Mouse (Mus musculus): ENCODE results near the gene Mest.
A peak's percentile ranks its signal among the peaks of the same experiment; 100 is the strongest.

Gene Mest

GRCm38 (mm10) chr6:30709115-30709514 is 14.2 kb upstream of the Mest start:
- DNase-seq (ENCODE audit: low spot score), result no peak

GRCm38 (mm10) chr6:30710371-30711364 is 12.7 kb upstream of the Mest start:
- no peak for DNase-seq (ENCODE audit: low spot score)

DNA sequence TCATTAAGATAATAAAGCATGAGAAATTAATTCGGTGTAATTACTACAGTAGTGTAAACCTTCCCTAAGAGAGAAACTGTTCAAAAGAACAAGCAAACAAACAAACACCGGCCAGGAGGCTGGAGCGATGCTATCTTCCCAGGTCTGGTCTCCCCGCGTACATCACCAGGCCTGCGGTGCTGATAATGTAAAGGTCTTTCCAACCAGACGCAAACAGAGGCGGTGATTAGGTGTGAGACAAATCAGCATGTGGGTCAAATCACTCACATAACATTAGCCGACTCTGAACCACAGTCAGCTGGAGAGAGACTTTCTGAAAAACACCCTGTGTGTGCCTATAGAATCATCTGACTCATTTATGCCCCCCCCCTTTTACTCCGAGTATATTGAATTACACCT is 12.0 kb upstream of the Mest start:
- DNase-seq (ENCODE audit: low spot score), result no peak

DNA sequence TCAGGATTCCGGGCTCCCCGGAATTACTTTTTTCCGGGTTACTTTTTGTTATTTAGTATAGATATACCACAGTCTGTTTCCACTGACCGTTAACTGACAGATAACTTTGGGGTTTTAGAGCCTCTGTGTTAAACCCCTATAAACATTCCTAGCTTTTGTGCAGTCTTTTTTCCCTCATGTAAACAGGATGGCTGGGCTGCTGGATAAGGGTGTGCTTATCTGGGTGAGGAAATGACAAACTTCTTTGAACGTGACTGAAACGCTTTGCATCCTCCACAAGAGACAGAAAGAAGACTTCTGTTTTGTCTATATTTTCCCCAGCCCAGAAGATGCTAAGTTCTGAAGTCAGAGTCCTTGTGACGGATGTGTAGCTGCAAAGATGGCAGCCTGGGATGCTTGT is 10.9 kb upstream of the Mest start:
- no peak for DNase-seq (ENCODE audit: low spot score)

GRCm38 (mm10) chr6:30713455-30713854 is 9.9 kb upstream of the Mest start:
- no peak for DNase-seq (ENCODE audit: low spot score)

- no peak for DNase-seq (ENCODE audit: low spot score)
Observed at GRCm38 (mm10) chr6:30713896-30714295, 9.5 kb upstream of the Mest start.

- no peak for DNase-seq (ENCODE audit: low spot score)
Observed at GRCm38 (mm10) chr6:30714891-30715471, 8.4 kb upstream of the Mest start.

GRCm38 (mm10) chr6:30716796-30717195 is 6.6 kb upstream of the Mest start:
- no peak for DNase-seq (ENCODE audit: low spot score)

GRCm38 (mm10) chr6:30722385-30723164 is 772 bp upstream of the Mest start:
- no peak for DNase-seq (ENCODE audit: low spot score)

GRCm38 (mm10) chr6:30730301-30730971 is 7.1 kb downstream of the Mest start:
- DNase-seq (ENCODE audit: low spot score), result no peak

DNA sequence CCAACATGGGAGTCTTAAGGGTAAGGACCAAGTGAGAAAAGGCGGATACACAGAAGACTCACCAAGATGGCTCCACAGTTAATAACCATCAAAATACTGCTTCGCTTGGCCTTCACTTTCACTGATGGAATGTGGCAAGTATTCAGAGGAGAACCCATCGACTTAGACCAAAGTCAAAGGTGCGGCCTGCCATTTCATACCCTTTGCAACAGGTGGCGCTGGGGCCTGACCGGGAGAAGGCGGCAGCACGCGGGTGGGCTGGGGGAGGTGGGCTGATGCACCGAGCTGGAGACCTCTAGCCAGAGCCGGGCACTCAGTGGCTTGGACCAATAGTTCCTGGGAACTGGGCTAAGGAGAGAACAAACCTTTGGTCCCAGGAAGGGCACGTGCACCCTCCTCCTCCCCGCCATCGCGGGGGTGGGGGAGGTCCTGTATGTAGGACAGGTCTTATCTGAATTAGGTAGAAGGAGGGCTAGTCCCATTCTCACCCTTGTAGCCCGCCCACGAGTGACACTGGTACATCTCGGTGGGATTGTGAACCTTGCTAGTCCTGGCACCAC is 9.3 kb downstream of the Mest start:
- no peak for DNase-seq (ENCODE audit: low spot score)

DNA sequence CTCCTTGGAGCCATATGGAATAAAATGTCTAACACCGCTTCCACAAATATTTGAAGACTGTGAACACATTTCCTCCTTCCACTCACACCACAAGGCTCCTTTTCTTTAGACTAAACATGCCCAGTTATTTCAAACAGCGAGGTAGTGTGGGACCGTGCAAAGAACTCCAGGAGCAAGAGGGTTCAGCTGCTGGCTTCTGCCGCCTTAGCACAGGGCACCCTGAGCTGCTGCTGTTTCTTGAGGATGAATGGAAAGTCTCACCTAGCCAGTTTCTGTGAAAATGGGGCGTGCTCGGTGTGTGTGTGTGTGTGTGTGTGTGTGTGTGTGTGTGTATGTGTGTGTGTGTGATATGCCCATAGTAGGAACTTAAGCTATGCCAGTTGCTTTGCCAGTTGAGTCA is 11.1 kb downstream of the Mest start:
- DNase-seq (ENCODE audit: low spot score), result no peak

GRCm38 (mm10) chr6:30734988-30735727 is 11.8 kb downstream of the Mest start:
- DNase-seq (ENCODE audit: low spot score), result no peak

GRCm38 (mm10) chr6:30735728-30736371 is 12.5 kb downstream of the Mest start:
- DNase-seq (ENCODE audit: low spot score), result no peak

DNA sequence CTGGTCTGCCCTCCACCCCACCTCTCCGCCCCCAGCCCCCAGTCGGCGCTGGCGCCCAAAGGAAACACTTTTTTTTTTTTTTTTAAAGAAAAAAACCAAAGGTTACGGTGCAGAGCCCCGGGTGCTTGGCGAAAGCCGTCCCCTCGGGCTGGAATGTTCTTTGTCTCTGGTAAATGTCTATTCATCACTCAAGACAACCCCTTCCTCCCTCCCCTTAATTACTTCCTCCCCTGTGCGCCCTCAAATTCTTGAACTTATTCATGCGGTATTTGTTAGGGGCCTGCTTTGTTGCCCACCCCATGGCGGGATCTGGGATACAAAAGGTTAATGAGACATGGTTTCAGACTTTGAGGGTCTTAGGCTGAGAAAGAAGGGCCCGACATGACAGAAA is 13.0 kb downstream of the Mest start:
- no peak for DNase-seq (ENCODE audit: low spot score)

GRCm38 (mm10) chr6:30736864-30737547 is 13.7 kb downstream of the Mest start:
- peak; percentile 39 for DNase-seq (ENCODE audit: low spot score)

GRCm38 (mm10) chr6:30737548-30738463 is 14.5 kb downstream of the Mest start:
- no peak for DNase-seq (ENCODE audit: low spot score)

- no peak for DNase-seq (ENCODE audit: low spot score)
Observed at GRCm38 (mm10) chr6:30738464-30739006, 15.2 kb downstream of the Mest start.
